18 mouse cellular contexts compared by ENCODE assay signal in the genomic region with DNA sequence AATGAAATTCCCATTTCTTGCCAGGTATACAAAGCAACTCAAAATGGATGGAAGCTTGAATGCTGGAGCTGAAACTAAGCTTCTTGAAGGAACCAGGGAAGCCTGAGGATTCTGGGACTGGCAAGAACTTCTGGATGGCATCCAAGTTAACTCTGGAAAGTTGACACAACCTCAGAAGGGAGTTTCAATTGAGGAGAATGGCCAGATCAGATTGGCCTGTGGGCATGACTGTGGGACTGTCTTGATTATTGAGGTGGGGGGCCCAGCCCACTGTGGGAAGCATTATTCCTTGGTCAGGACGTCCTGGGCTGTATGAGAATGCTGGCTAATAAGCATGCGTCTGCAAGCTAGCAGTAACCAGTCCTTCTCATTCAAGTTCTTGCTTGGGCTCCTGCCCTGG. TPM values are rescaled to one million over a fixed set of nuclear protein-coding genes. Genes with fewer than 3 reads are reported as not detected.
DNase-seq lines count a peak whose midpoint lies in the region; ATAC-seq lines count a peak whose summit lies in the region.
"Had no signal": no experiment of that assay in that cellular context is flagged by ENCODE, and none has a peak within 500 bp of the region (broad histone marks: within the 10 kb centered on the region; RNA-seq: fewer than 3 reads in every experiment).

No protein-coding gene starts in this region.

- no peak overlapping the region for H3K4me3 ChIP-seq in lung, embryonic 16.5 days (ENCODE audit: low read length)
- H3K4me3 ChIP-seq: forebrain, embryonic 15.5 days; heart, embryonic 13.5 days had no signal

- H3K4me1 ChIP-seq in lung, embryonic 16.5 days (replicated peaks; ENCODE audit: control insufficient read depth, insufficient read depth, low read length): no peaks in the 10 kb centered on the region

- no peak overlapping the region for H3K27ac ChIP-seq in lung, embryonic 16.5 days (ENCODE audit: low read length)
- H3K27ac ChIP-seq: forebrain, embryonic 15.5 days; heart, embryonic 13.5 days; hindbrain, embryonic 14.5 days had no signal

- peak; percentile 76 for DNase-seq in heart, adult 11 months
- no peak for DNase-seq in heart, adult 8-10 months (ENCODE audit: low spot score)
- no peak for DNase-seq in lung, postnatal 36 days
- DNase-seq in NIH3T3 (ENCODE audit: low read depth) (peak; percentile 48), adipocyte (ENCODE audit: low spot score) (peak; percentile 71)
- no peak for DNase-seq in cerebellum, adult 11-12 months
- DNase-seq: adrenal gland, postnatal 10 days; cerebellum, adult 18-20 months; cerebellum, adult 9-11 months; cerebellum, postnatal 36 days; gastrocnemius, postnatal 14 days; heart, postnatal 36 days; kidney, adult 2 months had no signal

- no peak overlapping the region for H3K9ac ChIP-seq in lung, embryonic 16.5 days (ENCODE audit: low read length)
- H3K9ac ChIP-seq: heart, embryonic 13.5 days; hindbrain, embryonic 14.5 days had no signal

- no peak overlapping the region for H3K4me2 ChIP-seq in lung, embryonic 16.5 days (ENCODE audit: low read depth, low read length)
- H3K4me2 ChIP-seq: forebrain, embryonic 15.5 days; heart, embryonic 13.5 days; hindbrain, embryonic 14.5 days had no signal

- H3K36me3 ChIP-seq in lung, embryonic 16.5 days (ENCODE audit: control insufficient read depth, insufficient read depth, low read length): no peaks in the 10 kb centered on the region

- peak; percentile 34; the same call in 1 of the 2 replicates for ATAC-seq in lung, embryonic 16.5 days (ENCODE audit: low read depth)
- ATAC-seq: forebrain, embryonic 15.5 days; intestine, embryonic 16.5 days had no signal

- H3K9me3 ChIP-seq in lung, embryonic 16.5 days (ENCODE audit: control insufficient read depth, low read length): no peaks in the 10 kb centered on the region
- H3K9me3 ChIP-seq: forebrain, embryonic 15.5 days; heart, embryonic 13.5 days had no signal

- 58% methylated on average over 2 of the region's 2 CpGs for WGBS in lung, embryonic 16.5 days

- H3K27me3 ChIP-seq in lung, embryonic 16.5 days (ENCODE audit: control insufficient read depth, insufficient read depth, low read depth, low read length): no peaks in the 10 kb centered on the region
- H3K27me3 ChIP-seq: forebrain, embryonic 15.5 days; heart, embryonic 13.5 days had no signal

RNA-seq across cellular contexts. Expression of a gene that starts 18.3 kb away (rescaled TPM):
- total RNA-seq in heart, adult 8-10 months (2022): 1 to 10 TPM; 2.6 to 5.8 (median 3.9) TPM
- polyA plus RNA-seq in lung, embryonic 16.5 days (2015; fragmentation: Nextera tagmentation; extraction: Ambion mirVana): 10.4 and 11.7 TPM in 2 replicates

RNA-seq across cellular contexts. Expression of a gene that starts 40.2 kb away (rescaled TPM):
- total RNA-seq in heart, adult 8-10 months (2022): 10 to 100 TPM; 29.5 to 43.4 (median 38.7) TPM
- 20.0 and 21.7 TPM in 2 replicates for polyA plus RNA-seq in lung, embryonic 16.5 days (2015; fragmentation: Nextera tagmentation; extraction: Ambion mirVana)

RNA-seq across cellular contexts. Expression of a gene that starts 50.1 kb away (rescaled TPM):
- total RNA-seq in heart, adult 8-10 months (2022): 10 to 100 TPM; 14.6 to 20.1 (median 17.0) TPM
- 3.0 and 3.5 TPM in 2 replicates for polyA plus RNA-seq in lung, embryonic 16.5 days (2015; fragmentation: Nextera tagmentation; extraction: Ambion mirVana)

Comparison
In these comparisons a context has a peak if more than half of its experiments do, and no peak if none do; other contexts are left out.
1. DNase-seq: peak in heart, adult 11 months (single experiment), NIH3T3 (single experiment) and adipocyte (single experiment); none in heart, adult 8-10 months (single experiment), lung, postnatal 36 days (single experiment) and cerebellum, adult 11-12 months (single experiment).